Mouse (Mus musculus): ENCODE data around the gene Zbtb20. TPM values are rescaled to one million over a fixed set of nuclear protein-coding genes. Genes with fewer than 3 reads are reported as not detected.
A peak's percentile ranks its signal among the peaks of the same experiment; 100 is the strongest.
"Not testable (repeated sequence)": the region's sequence is repeated elsewhere in the genome, so short reads cannot be mapped to it uniquely, and the experiment has no call there.

Gene Zbtb20
- polyA plus RNA-seq, 1 experiment from 2014 or later: 54.7 TPM

GRCm38 (mm10) chr16:42914457-42915085 is 38.9 kb downstream of the Zbtb20 start:
- ATAC-seq (replicated peaks; ENCODE audit: low FRiP score): peak; percentile 85
- Histone ChIP-seq H3K9ac (ENCODE audit: low read length) (no peak overlapping the region; the same call in 1 of the 2 replicates), H3K4me1 (replicated peaks; ENCODE audit: control insufficient read depth, insufficient read depth, low read length) (0 out of 2 replicates have a peak, but pooled peaks cover 3% of the 10 kb centered on the region), H3K27me3 (ENCODE audit: control insufficient read depth, insufficient read depth, low read length) (no peaks in the 10 kb centered on the region), H3K27ac (ENCODE audit: low read depth, low read length) (peak overlapping the region; percentile 18; the same call in 1 of the 2 replicates), H3K4me2 (ENCODE audit: low read depth, low read length, severe bottlenecking) (no peak overlapping the region), H3K9me3 (ENCODE audit: control insufficient read depth, low read length) (no peaks in the 10 kb centered on the region), H3K36me3 (ENCODE audit: control insufficient read depth, insufficient read depth, low read length) (no peaks in the 10 kb centered on the region), H3K4me3 (ENCODE audit: low read depth, low read length) (no peak overlapping the region)
- peak; percentile 64 for DNase-seq (ENCODE audit: low spot score)
- 45% methylated on average over 8 of the region's 8 CpGs for WGBS

DNA sequence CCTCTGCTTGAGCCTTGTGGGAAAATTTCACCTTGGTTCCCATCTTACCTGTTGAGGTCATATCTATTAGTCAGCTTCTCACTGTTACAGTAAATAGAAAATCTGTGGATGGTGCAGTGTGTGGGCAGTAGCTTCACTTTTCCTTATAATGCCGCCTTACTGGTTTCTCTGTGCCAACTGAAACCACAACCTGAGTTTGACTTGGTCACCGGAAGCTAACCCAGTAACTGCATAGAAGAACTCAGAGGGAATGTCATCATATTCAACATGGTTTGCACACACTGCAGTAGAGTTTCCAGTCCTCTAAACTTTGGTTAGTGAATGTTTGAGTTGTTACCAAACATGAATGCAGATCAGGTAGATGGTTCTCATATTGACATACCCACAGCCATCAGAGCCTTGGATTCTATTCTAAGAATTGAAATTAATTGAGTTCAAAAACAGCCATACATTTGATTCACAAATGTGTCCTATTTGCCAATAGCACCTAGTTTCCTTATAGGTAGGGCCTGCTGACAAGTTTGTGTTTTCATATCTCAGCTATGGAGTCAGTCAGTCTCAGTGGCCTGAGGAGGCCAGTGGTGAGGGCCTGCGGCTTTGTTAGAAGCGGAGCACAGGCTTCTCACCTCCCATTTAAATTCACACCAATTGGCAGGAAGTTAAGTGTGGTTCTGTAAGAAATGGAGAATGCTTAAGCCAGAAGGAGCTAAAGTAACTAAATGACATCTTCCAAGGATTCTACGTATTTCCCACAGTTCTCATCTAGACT is 44.5 kb downstream of the Zbtb20 start:
- no peaks in the 10 kb centered on the region for H3K27me3 ChIP-seq (ENCODE audit: control insufficient read depth, insufficient read depth, low read length)

GRCm38 (mm10) chr16:42921436-42921835 is 45.8 kb downstream of the Zbtb20 start:
- no peak overlapping the region for H3K4me3 ChIP-seq (ENCODE audit: low read depth, low read length)
- WGBS: 57% methylated on average over 4 of the region's 4 CpGs
- no peak overlapping the region for H3K4me2 ChIP-seq (ENCODE audit: low read depth, low read length, severe bottlenecking)
- no peak overlapping the region for H3K9ac ChIP-seq (ENCODE audit: low read length)
- H3K4me1 ChIP-seq (replicated peaks; ENCODE audit: control insufficient read depth, insufficient read depth, low read length): no peaks in the 10 kb centered on the region
- no peak overlapping the region for H3K27ac ChIP-seq (ENCODE audit: low read depth, low read length)
- H3K36me3 ChIP-seq (ENCODE audit: control insufficient read depth, insufficient read depth, low read length): no peaks in the 10 kb centered on the region
- no peak for DNase-seq (ENCODE audit: low spot score)
- no peaks in the 10 kb centered on the region for H3K27me3 ChIP-seq (ENCODE audit: control insufficient read depth, insufficient read depth, low read length)
- H3K9me3 ChIP-seq (ENCODE audit: control insufficient read depth, low read length): no peaks in the 10 kb centered on the region
- ATAC-seq (replicated peaks; ENCODE audit: low FRiP score): no peak

More for the DNA sequence above, 44.5 kb downstream of the Zbtb20 start:
- no peaks in the 10 kb centered on the region for H3K9me3 ChIP-seq (ENCODE audit: control insufficient read depth, low read length)
- DNase-seq (ENCODE audit: low spot score): no peak
- no peak overlapping the region for H3K4me3 ChIP-seq (ENCODE audit: low read depth, low read length)
- H3K9ac ChIP-seq (ENCODE audit: low read length): no peak overlapping the region
- ATAC-seq (replicated peaks; ENCODE audit: low FRiP score): no peak
- H3K4me2 ChIP-seq (ENCODE audit: low read depth, low read length, severe bottlenecking): no peak overlapping the region
- H3K27ac ChIP-seq (ENCODE audit: low read depth, low read length): no peak overlapping the region
- H3K36me3 ChIP-seq (ENCODE audit: control insufficient read depth, insufficient read depth, low read length): no peaks in the 10 kb centered on the region
- H3K4me1 ChIP-seq (replicated peaks; ENCODE audit: control insufficient read depth, insufficient read depth, low read length): no peaks in the 10 kb centered on the region
- WGBS: 92% methylated on average over 5 of the region's 5 CpGs

- ATAC-seq (replicated peaks; ENCODE audit: low FRiP score) (no peak), DNase-seq (ENCODE audit: low spot score) (no peak)
- no peaks in the 10 kb centered on the region for H3K27me3 ChIP-seq (ENCODE audit: control insufficient read depth, insufficient read depth, low read length)
- H3K9ac ChIP-seq (ENCODE audit: low read length): no peak overlapping the region
- no peaks in the 10 kb centered on the region for H3K9me3 ChIP-seq (ENCODE audit: control insufficient read depth, low read length)
- H3K4me3 ChIP-seq (ENCODE audit: low read depth, low read length): no peak overlapping the region
- H3K4me2 ChIP-seq (ENCODE audit: low read depth, low read length, severe bottlenecking): no peak overlapping the region
- H3K36me3 ChIP-seq (ENCODE audit: control insufficient read depth, insufficient read depth, low read length): no peaks in the 10 kb centered on the region
- no peak overlapping the region for H3K27ac ChIP-seq (ENCODE audit: low read depth, low read length)
- H3K4me1 ChIP-seq (replicated peaks; ENCODE audit: control insufficient read depth, insufficient read depth, low read length): no peaks in the 10 kb centered on the region
- 80% methylated on average over 2 of the region's 2 CpGs for WGBS
These were observed 62.5 kb downstream of the Zbtb20 start for GRCm38 (mm10) chr16:42938211-42938610.

DNA sequence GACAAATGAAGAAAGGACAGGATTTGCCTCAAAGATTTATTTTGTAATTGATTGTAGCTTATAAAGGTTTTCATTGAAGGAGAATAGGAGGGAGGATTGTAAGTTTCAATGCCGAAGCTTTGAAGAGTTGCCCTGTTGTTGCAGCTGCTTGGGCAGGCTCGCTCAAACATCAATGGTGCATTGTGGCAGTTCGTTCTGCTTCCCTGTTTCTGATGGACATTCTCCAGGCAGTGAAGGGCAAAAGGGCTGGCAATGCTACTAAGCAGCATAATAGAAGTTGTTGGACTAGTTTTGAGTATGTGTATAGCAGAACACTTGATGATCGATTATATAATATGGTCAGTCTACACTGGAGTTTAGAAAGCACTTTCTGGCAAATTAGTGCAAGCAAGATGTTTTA is 71.3 kb downstream of the Zbtb20 start:
- no peak; the same call in 1 of the 2 replicates for ATAC-seq (replicated peaks; ENCODE audit: low FRiP score)
- Histone ChIP-seq H3K4me1 (replicated peaks; ENCODE audit: control insufficient read depth, insufficient read depth, low read length) (0 out of 2 replicates have a peak, but pooled peaks cover 2% of the 10 kb centered on the region), H3K9me3 (ENCODE audit: control insufficient read depth, low read length) (no peaks in the 10 kb centered on the region), H3K36me3 (ENCODE audit: control insufficient read depth, insufficient read depth, low read length) (no peaks in the 10 kb centered on the region), H3K27me3 (ENCODE audit: control insufficient read depth, insufficient read depth, low read length) (no peaks in the 10 kb centered on the region), H3K4me2 (ENCODE audit: low read depth, low read length, severe bottlenecking) (no peak overlapping the region), H3K9ac (ENCODE audit: low read length) (no peak overlapping the region), H3K27ac (ENCODE audit: low read depth, low read length) (no peak overlapping the region), H3K4me3 (ENCODE audit: low read depth, low read length) (no peak overlapping the region)
- peak; percentile 47 for DNase-seq (ENCODE audit: low spot score)
- WGBS: 18% methylated on average over 4 of the region's 4 CpGs

GRCm38 (mm10) chr16:42955401-42955800 is 79.7 kb downstream of the Zbtb20 start:
- H3K4me2 ChIP-seq (ENCODE audit: low read depth, low read length, severe bottlenecking); H3K27ac ChIP-seq (ENCODE audit: low read depth, low read length); H3K9ac ChIP-seq (ENCODE audit: low read length); H3K4me3 ChIP-seq (ENCODE audit: low read depth, low read length); H3K9me3 ChIP-seq (ENCODE audit: control insufficient read depth, low read length); DNase-seq (ENCODE audit: low spot score); H3K27me3 ChIP-seq (ENCODE audit: control insufficient read depth, insufficient read depth, low read length); ATAC-seq (replicated peaks; ENCODE audit: low FRiP score); H3K36me3 ChIP-seq (ENCODE audit: control insufficient read depth, insufficient read depth, low read length); H3K4me1 ChIP-seq (replicated peaks; ENCODE audit: control insufficient read depth, insufficient read depth, low read length): not testable (repeated sequence)
- 93% methylated on average over 17 of the region's 17 CpGs for WGBS

GRCm38 (mm10) chr16:42972872-42973271 is 97.2 kb downstream of the Zbtb20 start:
- no peak for ATAC-seq (replicated peaks; ENCODE audit: low FRiP score)
- Histone ChIP-seq H3K9ac (ENCODE audit: low read length) (no peak overlapping the region), H3K4me2 (ENCODE audit: low read depth, low read length, severe bottlenecking) (no peak overlapping the region), H3K9me3 (ENCODE audit: control insufficient read depth, low read length) (no peaks in the 10 kb centered on the region), H3K4me1 (replicated peaks; ENCODE audit: control insufficient read depth, insufficient read depth, low read length) (no peaks in the 10 kb centered on the region), H3K27ac (ENCODE audit: low read depth, low read length) (no peak overlapping the region), H3K36me3 (ENCODE audit: control insufficient read depth, insufficient read depth, low read length) (no peaks in the 10 kb centered on the region), H3K27me3 (ENCODE audit: control insufficient read depth, insufficient read depth, low read length) (no peaks in the 10 kb centered on the region), H3K4me3 (ENCODE audit: low read depth, low read length) (no peak overlapping the region)
- no peak for DNase-seq (ENCODE audit: low spot score)
- 86% methylated on average over 2 of the region's 2 CpGs for WGBS

DNA sequence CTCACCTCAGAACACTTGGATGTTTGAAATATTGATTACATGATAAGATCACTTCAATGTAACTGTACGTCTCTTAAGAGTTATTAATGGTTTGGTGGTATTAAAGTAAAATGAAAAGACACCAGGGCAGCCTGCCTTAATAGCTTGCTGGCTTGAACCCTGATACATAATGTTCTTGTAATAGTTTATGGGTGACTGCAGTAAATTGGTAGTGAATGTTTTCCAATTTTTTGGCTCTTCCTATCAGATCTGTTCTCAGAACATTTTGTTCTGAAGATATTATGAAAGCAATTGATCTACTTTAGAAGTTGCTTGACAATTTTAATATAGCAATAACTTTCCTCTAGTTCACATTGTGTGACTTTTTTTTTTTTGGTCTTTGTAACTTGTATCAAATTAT is 123.2 kb downstream of the Zbtb20 start:
- H3K27me3 ChIP-seq (ENCODE audit: control insufficient read depth, insufficient read depth, low read length): no peaks in the 10 kb centered on the region
- 97% methylated on average over 1 of the region's 1 CpGs for WGBS
- H3K9me3 ChIP-seq (ENCODE audit: control insufficient read depth, low read length): no peaks in the 10 kb centered on the region
- H3K9ac ChIP-seq (ENCODE audit: low read length): no peak overlapping the region
- no peak overlapping the region for H3K27ac ChIP-seq (ENCODE audit: low read depth, low read length)
- H3K4me1 ChIP-seq (replicated peaks; ENCODE audit: control insufficient read depth, insufficient read depth, low read length): no peaks in the 10 kb centered on the region
- H3K4me2 ChIP-seq (ENCODE audit: low read depth, low read length, severe bottlenecking): no peak overlapping the region
- ATAC-seq (replicated peaks; ENCODE audit: low FRiP score): no peak
- H3K36me3 ChIP-seq (ENCODE audit: control insufficient read depth, insufficient read depth, low read length): no peaks in the 10 kb centered on the region
- no peak overlapping the region for H3K4me3 ChIP-seq (ENCODE audit: low read depth, low read length)
- DNase-seq (ENCODE audit: low spot score): no peak

Measured in forebrain, embryonic 11.5 days (tissue).